Mouse (Mus musculus): ENCODE measurements around the gene Golga4.

Gene Golga4

DNA sequence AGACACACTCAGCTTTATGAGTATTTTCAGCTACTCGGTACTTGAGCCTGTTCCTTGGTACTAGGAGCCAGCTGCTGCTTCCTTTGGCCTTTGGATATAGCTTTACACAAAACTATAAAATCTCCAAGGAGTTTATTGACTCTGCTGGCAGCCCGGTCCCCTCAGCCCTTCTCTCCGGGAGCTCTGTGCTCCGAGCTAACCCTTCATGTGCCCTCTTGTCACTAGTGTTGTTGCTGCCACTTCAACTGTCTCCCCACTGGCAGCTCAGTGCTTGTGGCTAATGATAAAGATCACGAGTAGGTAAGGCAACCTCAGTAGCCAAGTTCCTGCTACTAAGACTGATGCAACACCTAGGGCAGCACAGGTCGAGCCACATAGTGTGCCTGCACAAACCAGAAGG is 24.6 kb downstream of the Golga4 start:
- DNase-seq: no peak

- DNase-seq: no peak
These were observed 26.6 kb downstream of the Golga4 start for GRCm38 (mm10) chr9:118532516-118533205.

DNA sequence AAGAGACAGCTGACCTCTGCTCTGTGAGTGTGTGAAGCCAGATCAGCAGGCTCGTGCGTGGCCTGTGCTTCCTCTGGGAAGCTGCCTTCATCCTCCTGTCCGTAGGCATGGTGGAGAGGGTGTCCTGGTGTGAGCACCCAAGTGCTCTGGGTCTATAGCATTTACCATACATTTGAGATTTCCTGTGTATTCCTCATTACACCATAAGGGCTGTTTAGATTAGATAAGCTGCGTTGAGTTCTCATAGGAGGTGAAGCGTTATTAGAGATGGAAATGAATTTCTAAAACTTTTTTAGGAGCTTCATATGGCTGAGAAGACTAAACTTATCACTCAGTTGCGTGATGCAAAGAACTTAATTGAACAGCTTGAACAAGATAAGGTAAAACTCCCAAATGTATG is 30.9 kb downstream of the Golga4 start:
- DNase-seq: no peak

DNA sequence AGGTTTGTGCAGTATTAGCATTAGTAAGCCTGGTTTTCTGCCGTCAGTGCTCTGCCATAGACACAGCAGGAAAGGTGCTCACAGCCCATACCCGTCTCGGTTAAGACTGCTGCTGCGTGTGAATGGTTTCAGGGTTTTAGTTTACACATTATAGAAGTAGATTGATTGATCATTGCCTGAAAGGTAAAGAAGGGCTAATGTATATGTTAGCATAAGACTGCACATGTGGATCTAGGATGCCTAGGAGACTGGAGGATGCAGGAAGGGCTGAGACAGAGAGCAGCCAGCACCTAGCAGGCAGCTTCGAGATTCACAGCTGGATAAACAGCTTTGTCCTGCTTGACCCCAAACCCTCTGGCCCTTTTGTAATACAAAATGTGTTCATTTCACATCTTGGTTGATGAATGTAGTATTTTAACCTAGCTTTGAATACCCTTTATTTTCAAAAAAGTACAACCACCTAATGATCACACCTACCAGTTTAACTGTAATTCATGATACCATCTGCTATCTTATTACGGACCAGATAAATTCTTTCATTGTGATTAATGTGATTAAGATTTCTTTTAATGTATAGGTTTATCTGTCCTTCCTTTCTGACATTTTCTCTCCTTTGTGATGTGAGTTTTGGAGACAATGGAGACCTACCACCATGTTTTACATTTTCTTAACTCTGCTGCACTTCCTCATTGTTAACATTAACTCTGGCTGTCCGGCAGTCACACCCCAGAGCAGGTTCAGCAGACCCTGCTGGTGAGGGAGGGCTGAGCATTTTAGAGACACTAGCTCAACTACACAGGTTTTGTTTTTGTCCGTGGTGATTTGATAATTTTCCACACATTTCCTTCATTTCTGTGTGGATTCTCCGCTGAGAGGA is 31.6 kb downstream of the Golga4 start:
- DNase-seq: no peak

DNA sequence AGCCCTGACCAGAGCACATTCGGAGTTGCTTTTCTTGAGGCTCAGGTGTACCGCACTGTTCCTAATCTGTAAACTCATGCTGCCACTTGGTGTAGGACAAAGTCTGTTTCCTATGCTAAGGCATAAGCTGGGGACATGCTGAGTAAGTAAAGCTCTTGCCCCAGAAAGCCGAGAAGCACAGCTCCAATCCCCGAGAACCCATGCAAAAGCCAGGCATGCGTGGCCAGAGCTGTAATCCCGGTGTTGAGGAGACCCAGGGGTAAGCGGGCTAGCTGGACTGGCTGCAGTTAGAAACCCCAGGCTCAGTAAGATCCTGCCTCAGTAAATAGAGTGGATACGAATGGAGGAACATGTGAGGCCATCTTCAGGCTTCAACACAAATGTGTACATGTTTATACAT is 35.8 kb downstream of the Golga4 start:
- DNase-seq: peak in 1 of 2 experiments; percentile 5

- DNase-seq: no peak
These were observed 39.1 kb downstream of the Golga4 start for GRCm38 (mm10) chr9:118545146-118545545.

- DNase-seq: no peak
These were observed 42.6 kb downstream of the Golga4 start for GRCm38 (mm10) chr9:118548651-118549050.

GRCm38 (mm10) chr9:118556951-118557780 is 51.1 kb downstream of the Golga4 start:
- DNase-seq: no peak

- DNase-seq: no peak
These were observed 57.3 kb downstream of the Golga4 start for GRCm38 (mm10) chr9:118563356-118563755.

DNA sequence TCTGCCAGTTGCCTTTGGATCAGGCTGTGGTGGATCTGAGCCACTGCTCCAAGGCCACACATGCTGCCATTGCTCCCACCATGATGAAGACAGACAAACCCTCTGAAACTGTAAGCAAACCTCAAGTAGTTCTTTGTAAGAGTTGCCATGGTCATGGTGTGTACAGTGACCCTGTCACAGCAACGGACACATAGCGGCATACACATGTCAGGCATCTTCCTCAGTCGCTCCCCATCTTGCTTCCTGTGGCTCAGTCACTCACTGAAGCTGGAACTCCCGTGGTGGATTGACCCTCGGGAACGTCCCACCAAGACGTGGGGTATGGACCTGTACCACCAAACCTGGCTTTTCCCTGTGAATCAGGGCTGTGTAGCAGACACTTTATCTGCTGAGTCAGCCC is 57.8 kb downstream of the Golga4 start:
- DNase-seq: no peak

GRCm38 (mm10) chr9:118564696-118565095 is 58.6 kb downstream of the Golga4 start:
- no peak for DNase-seq

- no peak for DNase-seq
These were observed 63.3 kb downstream of the Golga4 start for GRCm38 (mm10) chr9:118569328-118569727.

DNA sequence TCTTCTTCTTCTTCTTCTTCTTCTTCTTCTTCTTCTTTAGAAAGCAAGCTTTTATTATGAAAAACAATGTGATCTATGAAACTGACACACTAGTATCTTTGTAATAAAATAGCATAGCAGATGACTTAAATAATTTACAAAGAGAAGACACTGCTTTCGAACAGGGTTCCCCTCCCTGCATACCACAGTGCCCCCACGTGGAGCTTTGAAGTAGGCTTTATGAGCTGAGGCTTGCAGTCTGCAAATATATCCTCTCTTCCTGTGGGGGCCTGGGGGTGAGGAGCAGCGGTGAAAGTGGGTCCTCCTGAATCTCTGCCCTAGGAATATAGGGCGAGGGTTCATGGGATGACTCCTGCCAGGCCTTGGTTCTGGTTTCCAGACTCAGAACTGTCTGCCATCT is 64.8 kb downstream of the Golga4 start:
- DNase-seq: no peak

GRCm38 (mm10) chr9:118571701-118572100 is 65.6 kb downstream of the Golga4 start:
- DNase-seq: no peak

DNA sequence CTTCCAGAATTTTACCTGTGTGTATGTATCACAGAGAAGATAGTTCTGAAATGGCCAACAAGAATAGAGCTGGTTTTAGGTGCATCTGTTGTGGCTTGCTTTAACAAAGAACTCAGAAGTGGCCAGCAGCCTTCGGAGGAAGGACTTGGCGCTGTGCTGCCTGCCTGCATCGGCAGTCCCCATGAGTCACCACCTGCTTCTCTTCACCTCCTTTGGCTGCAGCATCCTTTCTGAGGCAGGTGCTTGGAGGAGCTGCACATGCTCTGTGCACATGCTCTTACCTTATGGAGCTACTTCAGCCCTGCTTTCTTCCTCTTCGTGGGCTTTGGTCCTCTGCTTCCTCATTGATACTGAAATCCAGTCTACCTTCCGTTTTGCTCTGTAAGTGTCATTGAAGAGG is 68.8 kb downstream of the Golga4 start:
- DNase-seq: no peak

- DNase-seq: no peak
These were observed 74.3 kb downstream of the Golga4 start for GRCm38 (mm10) chr9:118580371-118580770.

GRCm38 (mm10) chr9:118582757-118583156 is 76.7 kb downstream of the Golga4 start:
- DNase-seq: no peak

DNA sequence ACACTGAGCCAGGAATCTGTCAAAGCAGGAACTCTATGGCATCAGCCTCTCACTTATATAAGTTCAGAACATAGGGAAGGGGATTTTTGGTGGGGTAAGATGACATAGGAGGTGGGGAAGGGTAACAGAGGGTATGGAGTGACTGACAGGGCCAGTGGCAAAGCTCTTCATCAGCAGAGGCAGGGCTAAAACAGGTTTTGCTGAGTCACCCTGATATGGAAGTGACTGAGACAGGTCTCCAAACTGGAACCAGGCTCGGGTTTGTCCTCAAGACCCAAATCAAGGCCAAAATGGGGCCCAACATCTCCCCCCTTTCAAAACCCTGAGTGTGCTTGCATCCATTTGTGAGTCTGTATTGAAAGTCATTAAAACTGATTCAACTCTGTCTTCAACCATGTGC is 78.8 kb downstream of the Golga4 start:
- no peak for DNase-seq

DNA sequence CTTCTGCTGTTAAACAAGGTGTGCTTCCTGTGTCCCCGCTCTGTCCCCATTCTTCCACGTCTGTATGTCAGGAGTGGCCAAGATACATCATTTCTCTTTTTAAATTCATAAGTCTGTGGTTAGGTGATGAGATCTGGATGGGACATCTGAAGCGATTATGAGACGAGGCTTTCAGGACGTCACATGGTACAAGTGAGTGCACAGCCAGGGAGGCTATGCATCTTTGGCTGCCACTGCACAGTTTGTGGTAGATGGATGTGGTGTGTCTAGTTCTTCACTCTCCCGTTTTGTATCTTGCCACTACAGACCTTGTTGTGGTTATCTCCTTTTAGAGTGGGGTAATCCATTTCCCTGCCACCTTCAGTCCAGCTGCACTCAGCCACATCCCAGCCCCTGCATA is 79.9 kb downstream of the Golga4 start:
- no peak for DNase-seq

- DNase-seq: peak in 1 of 2 experiments; percentile 17
These were observed 81.0 kb downstream of the Golga4 start for GRCm38 (mm10) chr9:118587115-118587514.

DNA sequence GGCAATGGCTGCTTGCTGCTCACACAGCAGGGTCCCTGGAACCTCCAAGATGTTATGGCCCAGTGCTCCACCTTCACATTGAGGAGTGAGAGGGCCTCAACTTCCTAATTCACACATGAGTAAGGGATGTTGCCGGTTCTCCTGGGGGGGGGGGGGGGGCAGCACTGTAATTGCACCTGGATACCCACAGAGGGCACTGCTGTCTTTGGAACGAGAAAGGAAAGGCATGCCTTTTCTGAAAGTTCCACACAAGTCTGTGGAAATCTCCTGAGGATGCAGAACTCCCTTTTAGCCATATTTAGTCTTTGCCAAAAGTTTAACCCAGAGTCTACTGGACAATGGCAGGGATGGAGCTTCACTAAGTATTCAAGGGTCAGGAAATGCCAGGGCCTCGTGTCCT is 83.2 kb downstream of the Golga4 start:
- DNase-seq: peak in 1 of 2 experiments; percentile 18

DNA sequence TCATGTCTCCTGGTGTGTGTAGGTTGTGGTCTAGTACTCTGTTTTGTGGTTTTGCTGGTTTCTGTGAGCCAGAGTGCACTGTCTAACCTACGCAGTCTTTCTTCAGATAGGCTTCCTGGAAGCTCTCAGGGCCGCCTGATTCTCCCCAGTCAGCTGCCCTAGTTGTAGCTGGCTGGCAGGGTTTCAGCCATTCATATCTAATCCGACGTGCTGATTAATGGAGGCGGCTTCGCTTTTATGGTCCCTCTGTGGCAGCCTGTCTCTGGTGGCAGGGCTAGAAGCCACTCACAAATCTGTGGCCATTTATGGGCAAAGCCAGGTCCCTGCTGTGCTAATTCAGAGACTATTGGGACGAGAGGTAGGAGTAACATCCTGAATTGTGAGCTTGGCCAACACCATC is 84.2 kb downstream of the Golga4 start:
- DNase-seq: no peak

- DNase-seq: no peak
These were observed 85.6 kb downstream of the Golga4 start for GRCm38 (mm10) chr9:118591633-118592032.
